Mouse (Mus musculus) intestine, embryonic 14.5 days (tissue): Measurements from ENCODE around the gene Msi2. TPM values are rescaled to one million over a fixed set of nuclear protein-coding genes. Genes with fewer than 3 reads are reported as not detected.

Experiments
- ATAC-seq: fragments of 200-750 bp; cut with Nextera tagmentation; replicated peaks from 2 replicates; pipeline ENCODE4 v1.8.0; 2017; ENCODE audit warnings: low read depth, moderate number of reproducible peaks, moderate TSS enrichment, moderate library complexity; ENCODE audit not compliant: low FRiP score, low TSS enrichment
- DNase-seq: peaks from one replicate; pipeline ENCODE4 v3.0.0-alpha.2; 2018; ENCODE audit warnings: low spot score
- H3K27ac ChIP-seq: fragments of 300-500 bp; sonication (generic); 2 replicates; pipeline ENCODE4 v1.5.1; 2014; ENCODE audit warnings: low read depth, mild to moderate bottlenecking, control low read depth
- H3K27me3 ChIP-seq: fragments of 300-500 bp; sonication (generic); replicated peaks from 2 replicates; pipeline ENCODE4 v1.6.1; 2014; ENCODE audit warnings: low read length, control low read depth; ENCODE audit not compliant: control insufficient read depth, insufficient read depth
- H3K36me3 ChIP-seq: fragments of 300-500 bp; sonication (generic); 2 replicates; pipeline ENCODE4 v1.6.1; 2014; ENCODE audit warnings: low read length, control low read depth; ENCODE audit not compliant: control insufficient read depth, insufficient read depth
- H3K4me1 ChIP-seq: fragments of 300-500 bp; sonication (generic); replicated peaks from 2 replicates; pipeline ENCODE4 v1.6.1; 2014; ENCODE audit warnings: low read length, control low read depth, mixed read lengths; ENCODE audit not compliant: control insufficient read depth, insufficient read depth
- H3K4me2 ChIP-seq: fragments of 300-500 bp; sonication (generic); 2 replicates; pipeline ENCODE4 v1.6.1; 2014; ENCODE audit warnings: low read length
- H3K4me3 ChIP-seq: fragments of 300-500 bp; sonication (generic); 2 replicates; pipeline ENCODE4 v1.5.1; 2014; ENCODE audit warnings: low read depth, low read length, control low read depth, mixed read lengths
- H3K9ac ChIP-seq: fragments of 300-500 bp; sonication (generic); 2 replicates; pipeline ENCODE4 v1.6.1; 2014; ENCODE audit warnings: mild to moderate bottlenecking, low read length
- H3K9me3 ChIP-seq: fragments of 300-500 bp; sonication (generic); 2 replicates; pipeline ENCODE4 v1.6.1; 2016; ENCODE audit warnings: low read length, control low read depth; ENCODE audit not compliant: control insufficient read depth
- WGBS: fragments of 180-500 bp; shearing (Covaris S2); extraction: QIAGEN DNeasy Blood & Tissue Kit; methylation state at CpG from one replicate; pipeline ENCODE4 v1.1.7; 2014; 5-methylcytosine and 5-hydroxymethylcytosine counted together
- polyA plus RNA-seq: library from polyadenylated mRNA; unstranded; fragments of >200 nt; fragmentation: Nextera tagmentation; extraction: Ambion mirVana; gene quantifications from 2 replicates; pipeline ENCODE4 v1.2.1, GENCODE M21; 2014

Msi2 gene
- polyA plus RNA-seq, 1 experiment from 2014 or later: 13.6 TPM

GRCm38 (mm10) chr11:88399028-88399427, 319.3 kb downstream of the Msi2 start:
- Histone ChIP-seq H3K36me3 (no peaks in the 10 kb centered on the region), H3K27ac (0 out of 2 replicates have a peak overlapping the region, but pooled peaks have one; percentile 11), H3K9me3 (no peaks in the 10 kb centered on the region), H3K4me2 (no peak overlapping the region), H3K27me3 (no peaks in the 10 kb centered on the region), H3K4me3 (no peak overlapping the region), H3K4me1 (peaks cover 52% of the 10 kb centered on the region), H3K9ac (no peak overlapping the region)
- ATAC-seq (no peak), DNase-seq (no peak)
- 62% methylated on average over 5 of the region's 5 CpGs for WGBS

- Histone ChIP-seq H3K4me1 (peaks cover 24% of the 10 kb centered on the region), H3K9me3 (no peaks in the 10 kb centered on the region), H3K9ac (no peak overlapping the region), H3K4me2 (no peak overlapping the region), H3K4me3 (no peak overlapping the region), H3K27me3 (no peaks in the 10 kb centered on the region), H3K27ac (peak overlapping the region; percentile 38; the same call in 1 of the 2 replicates), H3K36me3 (no peaks in the 10 kb centered on the region)
- 54% methylated on average over 8 of the region's 8 CpGs for WGBS
- no peak for DNase-seq
- ATAC-seq: no peak
These were observed 323.0 kb downstream of the Msi2 start for GRCm38 (mm10) chr11:88395076-88395990.

- H3K9ac ChIP-seq: no peak overlapping the region
- DNase-seq: no peak
- H3K27ac ChIP-seq: peak overlapping the region; percentile 38; the same call in 1 of the 2 replicates
- no peaks in the 10 kb centered on the region for H3K27me3 ChIP-seq
- 61% methylated on average over 19 of the region's 19 CpGs for WGBS
- no peaks in the 10 kb centered on the region for H3K36me3 ChIP-seq
- H3K4me2 ChIP-seq: no peak overlapping the region
- 0 out of 2 replicates have a peak, but pooled peaks have one; percentile 32 for ATAC-seq
- no peaks in the 10 kb centered on the region for H3K9me3 ChIP-seq
- H3K4me3 ChIP-seq: no peak overlapping the region
- H3K4me1 ChIP-seq: peaks cover 22% of the 10 kb centered on the region
These were observed 323.8 kb downstream of the Msi2 start for GRCm38 (mm10) chr11:88394341-88395075.

- H3K4me2 ChIP-seq: no peak overlapping the region
- H3K36me3 ChIP-seq: no peaks in the 10 kb centered on the region
- whole genome bisulfite sequencing: 92% methylated on average over 10 of the region's 10 CpGs
- peaks cover 14% of the 10 kb centered on the region for H3K4me1 ChIP-seq
- H3K27me3 ChIP-seq: no peaks in the 10 kb centered on the region
- H3K9ac ChIP-seq: no peak overlapping the region
- no peak overlapping the region for H3K27ac ChIP-seq
- ATAC-seq: no peak
- no peaks in the 10 kb centered on the region for H3K9me3 ChIP-seq
- no peak overlapping the region for H3K4me3 ChIP-seq
- no peak for DNase-seq
These were observed 325.6 kb downstream of the Msi2 start for GRCm38 (mm10) chr11:88392715-88393114.

GRCm38 (mm10) chr11:88391181-88391814, 327.0 kb downstream of the Msi2 start:
- no peaks in the 10 kb centered on the region for H3K27me3 ChIP-seq
- WGBS: 72% methylated on average over 8 of the region's 8 CpGs
- H3K27ac ChIP-seq: no peak overlapping the region
- H3K9me3 ChIP-seq: no peaks in the 10 kb centered on the region
- H3K4me2 ChIP-seq: no peak overlapping the region
- DNase-seq (no peak), ATAC-seq (no peak)
- H3K4me3 ChIP-seq: no peak overlapping the region
- no peaks in the 10 kb centered on the region for H3K36me3 ChIP-seq
- no peak overlapping the region for H3K9ac ChIP-seq
- peaks cover 14% of the 10 kb centered on the region for H3K4me1 ChIP-seq

GRCm38 (mm10) chr11:88389530-88389929, 328.8 kb downstream of the Msi2 start:
- H3K9ac ChIP-seq: no peak overlapping the region
- H3K4me3 ChIP-seq: no peak overlapping the region
- no peak overlapping the region for H3K27ac ChIP-seq
- no peaks in the 10 kb centered on the region for H3K9me3 ChIP-seq
- H3K36me3 ChIP-seq: no peaks in the 10 kb centered on the region
- no peak for DNase-seq
- no peaks in the 10 kb centered on the region for H3K27me3 ChIP-seq
- 0 out of 2 replicates have a peak, but pooled peaks cover 3% of the 10 kb centered on the region for H3K4me1 ChIP-seq
- no peak for ATAC-seq
- no peak overlapping the region for H3K4me2 ChIP-seq
- WGBS: 92% methylated on average over 6 of the region's 6 CpGs

GRCm38 (mm10) chr11:88386916-88387315, 331.4 kb downstream of the Msi2 start:
- Histone ChIP-seq H3K4me3 (no peak overlapping the region), H3K4me2 (no peak overlapping the region), H3K9ac (no peak overlapping the region), H3K27me3 (no peaks in the 10 kb centered on the region), H3K9me3 (no peaks in the 10 kb centered on the region), H3K27ac (no peak overlapping the region), H3K4me1 (peaks cover 1% of the 10 kb centered on the region), H3K36me3 (no peaks in the 10 kb centered on the region)
- ATAC-seq (no peak), DNase-seq (no peak)
- WGBS: 83% methylated on average over 4 of the region's 4 CpGs

- ATAC-seq (no peak), DNase-seq (no peak)
- Histone ChIP-seq H3K27ac (no peak overlapping the region), H3K4me1 (peaks cover 12% of the 10 kb centered on the region), H3K4me2 (no peak overlapping the region), H3K36me3 (0 out of 2 replicates have a peak, but pooled peaks cover 5% of the 10 kb centered on the region), H3K9ac (no peak overlapping the region), H3K27me3 (no peaks in the 10 kb centered on the region), H3K9me3 (no peaks in the 10 kb centered on the region), H3K4me3 (no peak overlapping the region)
- 75% methylated on average over 9 of the region's 9 CpGs for WGBS
These were observed 335.9 kb downstream of the Msi2 start for GRCm38 (mm10) chr11:88382449-88382848.
